29 mouse cellular contexts compared by ENCODE assay signal in genomic region chr9:89758139-89758538, GRCm38 (mm10). TPM values are rescaled to one million over a fixed set of nuclear protein-coding genes. Genes with fewer than 3 reads are reported as not detected.
DNase-seq lines count a peak whose midpoint lies in the region; ATAC-seq and TF ChIP-seq lines count a peak whose summit lies in the region.
"Had no signal": no experiment of that assay in that cellular context is flagged by ENCODE, and none has a peak within 500 bp of the region (broad histone marks: within the 10 kb centered on the region; RNA-seq: fewer than 3 reads in every experiment).

No protein-coding gene starts in this region.

- H3K4me1 ChIP-seq in cortical plate, adult 2 months (ENCODE audit: control insufficient read depth, insufficient read depth, low read length) = peaks cover 4% of the 10 kb centered on the region; the same call in 1 of the 2 replicates
- H3K4me1 ChIP-seq in embryonic facial prominence, embryonic 10.5 days = no peaks in the 10 kb centered on the region
- H3K4me1 ChIP-seq: embryonic facial prominence, embryonic 13.5 days; embryonic facial prominence, embryonic 15.5 days; forebrain, embryonic 10.5 days; forebrain, embryonic 12.5 days had no signal

- intact Hi-C loops in left cerebral cortex, adult 2 months (cut with DNase I) = loop anchor here (5.0 kb wide), 1 partner anchor 34 kb away; no protein-coding TSS in a partner anchor

- peak overlapping the region; percentile 59 for H3K27ac ChIP-seq in left cerebral cortex, adult 2 months
- H3K27ac ChIP-seq in cortical plate, adult 2 months (ENCODE audit: insufficient read depth, low read length) = peak overlapping the region; percentile 69; the same call in 1 of the 2 replicates
- no peak overlapping the region for H3K27ac ChIP-seq in embryonic facial prominence, embryonic 10.5 days (replicated peaks)
- H3K27ac ChIP-seq: embryonic facial prominence, embryonic 13.5 days; embryonic facial prominence, embryonic 15.5 days; forebrain, embryonic 10.5 days; forebrain, embryonic 12.5 days had no signal

- ATAC-seq in frontal cortex, adult (ENCODE audit: low TSS enrichment) = peak; percentile 76
- ATAC-seq: activated CD4-positive, CD25-positive, alpha-beta regulatory T cell, adult 4 months; forebrain, embryonic 14.5 days had no signal

- H3K4me3 ChIP-seq in left cerebral cortex, adult 2 months = no peak overlapping the region
- H3K4me3 ChIP-seq in cortical plate, adult 2 months (ENCODE audit: insufficient read depth, low read length) = no peak overlapping the region
- no peak overlapping the region for H3K4me3 ChIP-seq in embryonic facial prominence, embryonic 10.5 days
- H3K4me3 ChIP-seq: embryonic facial prominence, embryonic 13.5 days; embryonic facial prominence, embryonic 15.5 days; erythroblast, embryonic 14.5 days; forebrain, embryonic 10.5 days; forebrain, embryonic 12.5 days had no signal

- no peaks in the 10 kb centered on the region for H3K9me3 ChIP-seq in embryonic facial prominence, embryonic 10.5 days
- H3K9me3 ChIP-seq: embryonic facial prominence, embryonic 13.5 days; embryonic facial prominence, embryonic 15.5 days; forebrain, embryonic 10.5 days; forebrain, embryonic 12.5 days had no signal

- no peak for TF ChIP-seq POLR2A in cortical plate, adult 2 months (IDR thresholded peaks at IDR 0.05; ENCODE audit: extremely low read depth, insufficient read depth, low read length)

- H3K27me3 ChIP-seq in embryonic facial prominence, embryonic 10.5 days (replicated peaks; ENCODE audit: low read depth, poor library complexity, severe bottlenecking) = no peaks in the 10 kb centered on the region
- H3K27me3 ChIP-seq: embryonic facial prominence, embryonic 13.5 days; embryonic facial prominence, embryonic 15.5 days; forebrain, embryonic 12.5 days had no signal

- H3K36me3 ChIP-seq in embryonic facial prominence, embryonic 10.5 days (replicated peaks) = no peaks in the 10 kb centered on the region
- H3K36me3 ChIP-seq: embryonic facial prominence, embryonic 13.5 days; embryonic facial prominence, embryonic 15.5 days; forebrain, embryonic 10.5 days; forebrain, embryonic 12.5 days had no signal

- TF ChIP-seq CTCF in left cerebral cortex, adult 2 months (IDR thresholded peaks at IDR 0.05) = no peak
- TF ChIP-seq CTCF in cortical plate, adult 2 months (IDR thresholded peaks at IDR 0.05; ENCODE audit: extremely low read depth, insufficient read depth, low read length) = no peak

- 81% methylated on average over 1 of the region's 1 CpGs for WGBS in embryonic facial prominence, embryonic 10.5 days

- no peak for DNase-seq in frontal cortex, postnatal 10 days (ENCODE audit: low spot score in 2 of 2)
- no peak for DNase-seq in left cerebral cortex, adult 2 months (ENCODE audit: extremely low spot score in 1 of 2, low spot score in 2 of 2)
- no peak for DNase-seq in left cerebral cortex, adult 18-20 months (ENCODE audit: low spot score in 2 of 2)
- peak; percentile 62 for DNase-seq in brain, adult 2 months (ENCODE audit: low read depth, low spot score)
- no peak for DNase-seq in embryonic facial prominence, embryonic 10.5 days (ENCODE audit: low spot score)
- no peak for DNase-seq in T-cell, adult 2 months (ENCODE audit: low spot score)
- DNase-seq: adrenal gland, adult 8-10 months; adrenal gland, postnatal 14 days; adrenal gland, postnatal 36 days; cerebellum, adult 11 months; cerebellum, adult 18-20 months; cerebellum, adult 8-10 months; cerebellum, adult 9-11 months; cerebellum, postnatal 14 days; cerebellum, postnatal 36 days had no signal

RNA-seq across cellular contexts. Expression of gene Ankrd34c, which starts 19.9 kb away (rescaled TPM):
- 10 to 100 TPM; 10.3 to 13.8 TPM for total RNA-seq in left cerebral cortex, adult 2 months (2021)
- total RNA-seq in left cerebral cortex, adult 18-20 months (2021) = 10 to 100 TPM in 1 of 2 experiments, 1 to 10 TPM in 1; 9.1 to 12.3 TPM
- 7.5 and 7.6 TPM in 2 replicates for polyA plus RNA-seq in cortical plate, adult 2 months (2012; rRNA removed)
- polyA plus RNA-seq in embryonic facial prominence, embryonic 10.5 days (2016; fragmentation: Nextera tagmentation; extraction: Ambion mirVana) = 0.05 TPM in 1 of 2 replicates, not detected in the other
- total RNA-seq: adrenal gland, adult 18-20 months; adrenal gland, postnatal 14 days; adrenal gland, postnatal 36 days; common myeloid progenitor, adult 5-6 weeks; ES-E14; MEL had no signal
- polyA plus RNA-seq: activated CD4-positive, CD25-positive, alpha-beta regulatory T cell, adult 4 months; C2C12; embryonic facial prominence, embryonic 13.5 days; embryonic facial prominence, embryonic 15.5 days; erythroblast, embryonic 14.5 days; forebrain, embryonic 10.5 days; forebrain, embryonic 12.5 days had no signal

RNA-seq across cellular contexts. Expression of gene Tmed3, which starts 53.3 kb away (rescaled TPM):
- total RNA-seq in left cerebral cortex, adult 2 months (2021) = 10 to 100 TPM; 27.7 to 30.3 TPM
- total RNA-seq in left cerebral cortex, adult 18-20 months (2021) = 10 to 100 TPM; 26.2 to 28.6 TPM
- polyA plus RNA-seq in cortical plate, adult 2 months (2012; rRNA removed) = 47.0 and 50.8 TPM in 2 replicates
- polyA plus RNA-seq in embryonic facial prominence, embryonic 10.5 days (2016; fragmentation: Nextera tagmentation; extraction: Ambion mirVana) = 43.3 and 45.6 TPM in 2 replicates
